Mouse (Mus musculus) E14TG2a.4 (cell line): ENCODE data around the gene Aass.

Experiments used
- CTCF ChIP-seq: conservative IDR thresholded peaks from 2 replicates; pipeline ENCODE4 v1.5.1; 2014; ENCODE audit warnings: low read length
- NANOG ChIP-seq: IDR thresholded peaks from 2 replicates; pipeline ENCODE4 v1.6.1; 2014; ENCODE audit warnings: borderline replicate concordance, low read length, mixed read lengths
- POU5F1 ChIP-seq: IDR thresholded peaks from 2 replicates; pipeline ENCODE4 v1.6.1; 2014; ENCODE audit warnings: low read length, borderline replicate concordance

DNA sequence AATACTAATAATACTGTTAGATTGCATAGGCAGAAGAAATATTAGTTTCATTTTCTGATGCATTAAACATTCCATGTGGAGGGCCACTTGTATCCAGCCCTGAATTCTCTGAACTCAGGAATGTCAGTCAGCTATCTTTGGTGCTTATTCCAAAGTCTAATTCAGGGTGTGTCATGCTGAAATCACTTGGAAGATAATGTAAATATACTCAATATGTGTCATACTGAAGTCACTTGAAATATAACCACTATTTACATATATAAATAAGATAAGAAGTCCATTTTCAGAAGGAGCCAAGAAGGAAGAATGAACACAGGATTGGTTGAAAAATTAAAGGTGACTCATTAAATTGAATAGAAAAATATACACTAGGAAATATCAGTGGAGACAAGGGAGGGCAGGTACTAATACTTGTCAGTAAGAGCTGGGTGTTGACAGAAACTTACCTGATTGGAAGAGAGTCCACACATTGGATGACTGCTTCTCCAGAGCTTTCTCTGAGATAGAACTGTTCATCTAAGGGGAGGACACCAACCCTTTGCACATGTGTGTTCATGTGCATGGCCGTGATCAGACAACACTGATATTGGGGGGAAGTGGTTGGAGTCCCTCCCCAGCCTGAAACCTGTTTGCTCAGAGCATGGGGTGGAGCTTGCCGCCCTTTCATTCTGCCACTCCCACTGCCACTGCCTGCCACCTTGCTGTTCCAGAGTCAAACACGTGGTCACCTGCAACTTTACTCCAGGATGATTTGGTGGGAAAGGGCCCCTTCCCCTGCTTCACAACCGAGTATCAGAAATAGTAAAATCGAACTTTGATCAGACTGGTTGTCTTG, 48.0 kb downstream of the Aass start:
- TF ChIP-seq NANOG: no peak
- no peak for TF ChIP-seq CTCF
- no peak for TF ChIP-seq POU5F1
